Mouse (Mus musculus) CH12.LX (cell line): Measurements from ENCODE around the gene Adam12. TPM values are rescaled to one million over a fixed set of nuclear protein-coding genes. Genes with fewer than 3 reads are reported as not detected.

Experiments
- DNase-seq: peaks from one replicate; pipeline ENCODE4 v3.0.0-alpha.2; 2013; ENCODE audit errors: extremely low read depth
- H3K27ac ChIP-seq: 2 replicates; pipeline ENCODE4 v1.5.1; 2012; ENCODE audit warnings: low read depth, mild to moderate bottlenecking, control low read depth, moderate library complexity; ENCODE audit not compliant: insufficient read depth
- H3K27me3 ChIP-seq: replicated peaks from 2 replicates; pipeline ENCODE3; 2012; ENCODE audit warnings: inconsistent platforms
- H3K36me3 ChIP-seq, 2 experiments: replicated peaks in 1 of 2; 2 replicates each; pipeline versions ENCODE3 to v1.6.1; 2012; ENCODE audit warnings: inconsistent platforms in 1 of 2, low read length in 1 of 2, mild to moderate bottlenecking in 1 of 2, mixed read lengths in 1 of 2, moderate library complexity in 1 of 2; ENCODE audit not compliant: control insufficient read depth in 1 of 2, insufficient read depth in 1 of 2
- H3K4me1 ChIP-seq, 2 experiments: 2 replicates each; pipeline ENCODE4 v1.6.1; 2012; ENCODE audit warnings: inconsistent platforms in 1 of 2, moderate library complexity in 1 of 2; ENCODE audit not compliant: insufficient read depth in 2 of 2, control insufficient read depth in 1 of 2
- H3K4me2 ChIP-seq: 2 replicates; pipeline ENCODE4 v1.6.1; 2012; ENCODE audit warnings: low read depth, mild to moderate bottlenecking, control low read depth; ENCODE audit not compliant: poor library complexity, insufficient read depth, severe bottlenecking
- H3K4me3 ChIP-seq, 3 experiments: fragments of 150-350 bp in 1 of 3; sonication (generic) in 1 of 3; replicated peaks in 1 of 3; 2 replicates each; pipeline versions ENCODE3 to v1.5.1; 2011 to 2012; ENCODE audit warnings: low read depth in 2 of 3, low read length in 2 of 3, mild to moderate bottlenecking in 2 of 3, moderate library complexity in 2 of 3, control low read depth in 1 of 3, improper control_type of control experiment in 1 of 3, inconsistent platforms in 1 of 3, mixed read lengths in 1 of 3; ENCODE audit not compliant: poor library complexity in 1 of 3
- H3K79me2 ChIP-seq: replicated peaks from 2 replicates; pipeline ENCODE4 v1.6.1; 2012; ENCODE audit warnings: mild to moderate bottlenecking, moderate library complexity; ENCODE audit not compliant: control insufficient read depth, poor library complexity, insufficient read depth, severe bottlenecking; ENCODE audit errors: extremely low read depth
- H3K9ac ChIP-seq: 2 replicates; pipeline ENCODE4 v1.6.1; 2012; ENCODE audit warnings: low read depth, mild to moderate bottlenecking, control low read depth, moderate library complexity; ENCODE audit not compliant: insufficient read depth
- H3K9me3 ChIP-seq: replicated peaks from 2 replicates; pipeline ENCODE3; 2012; ENCODE audit warnings: low read length, inconsistent platforms, mixed read lengths
- BHLHE40 ChIP-seq: IDR thresholded peaks from 2 replicates; pipeline ENCODE4 v1.6.1; 2011; ENCODE audit warnings: mild to moderate bottlenecking, low read depth, low read length, improper control_type of control experiment
- CHD2 ChIP-seq: IDR thresholded peaks from 2 replicates; pipeline ENCODE4 v1.6.1; 2011; ENCODE audit warnings: low read length, improper control_type of control experiment
- CTCF ChIP-seq, 2 experiments: IDR thresholded peaks in 1 of 2; conservative IDR thresholded peaks in 1 of 2; 2 replicates each; pipeline ENCODE4 v1.5.1; 2011 to 2012; ENCODE audit warnings: low read depth in 2 of 2, low read length in 2 of 2, improper control_type of control experiment in 1 of 2, inconsistent platforms in 1 of 2, mild to moderate bottlenecking in 1 of 2, moderate library complexity in 1 of 2
- ELF1 ChIP-seq: IDR thresholded peaks from 2 replicates; pipeline ENCODE4 v1.6.1; 2014; ENCODE audit warnings: low read depth, mild to moderate bottlenecking, inconsistent platforms, low read length, improper control_type of control experiment
- HCFC1 ChIP-seq: IDR thresholded peaks from 2 replicates; pipeline ENCODE4 v1.6.1; 2012; ENCODE audit warnings: low read depth, mild to moderate bottlenecking, inconsistent platforms, low read length, improper control_type of control experiment
- JUN ChIP-seq: IDR thresholded peaks from 2 replicates; pipeline ENCODE4 v1.6.1; 2011; ENCODE audit warnings: low read depth, mild to moderate bottlenecking, low read length, improper control_type of control experiment, moderate library complexity; ENCODE audit not compliant: insufficient read depth
- MAFK ChIP-seq: IDR thresholded peaks from 2 replicates; pipeline ENCODE4 v1.6.1; 2011; ENCODE audit warnings: low read length, improper control_type of control experiment; ENCODE audit not compliant: insufficient replicate concordance
- MEF2A ChIP-seq: IDR thresholded peaks from 2 replicates; pipeline ENCODE4 v1.6.1; 2014; ENCODE audit warnings: low read depth, mild to moderate bottlenecking, inconsistent platforms, low read length, improper control_type of control experiment, borderline replicate concordance
- MXI1 ChIP-seq: IDR thresholded peaks from 2 replicates; pipeline ENCODE4 v1.6.1; 2011; ENCODE audit warnings: mild to moderate bottlenecking, low read depth, low read length, improper control_type of control experiment
- POLR2A ChIP-seq: IDR thresholded peaks from 2 replicates; pipeline ENCODE4 v1.6.1; 2011; ENCODE audit warnings: low read depth, mild to moderate bottlenecking, improper control_type of control experiment, low read length
- POLR2AphosphoS2 ChIP-seq: IDR thresholded peaks from 2 replicates; pipeline ENCODE4 v1.6.1; 2011; ENCODE audit warnings: low read depth, low read length, improper control_type of control experiment
- SIN3A ChIP-seq: IDR thresholded peaks from 2 replicates; pipeline ENCODE4 v1.6.1; 2012; ENCODE audit warnings: low read length, improper control_type of control experiment, inconsistent platforms
- SMC3 ChIP-seq: IDR thresholded peaks from 2 replicates; pipeline ENCODE4 v1.6.1; 2011; ENCODE audit warnings: low read depth, low read length, improper control_type of control experiment
- TBP ChIP-seq: conservative IDR thresholded peaks from 2 replicates; pipeline ENCODE4 v1.6.1; 2011; ENCODE audit warnings: low read depth, low read length, improper control_type of control experiment
- TCF12 ChIP-seq: IDR thresholded peaks from 2 replicates; pipeline ENCODE4 v1.6.1; 2014; ENCODE audit warnings: low read depth, mild to moderate bottlenecking, inconsistent platforms, low read length, improper control_type of control experiment
- UBTF ChIP-seq: IDR thresholded peaks from 2 replicates; pipeline ENCODE4 v1.6.1; 2012; ENCODE audit warnings: low read depth, mild to moderate bottlenecking, inconsistent platforms, low read length, improper control_type of control experiment, moderate library complexity
- USF2 ChIP-seq: conservative IDR thresholded peaks from 2 replicates; pipeline ENCODE4 v1.6.1; 2011; ENCODE audit warnings: low read depth, low read length, improper control_type of control experiment
- ZC3H11A ChIP-seq: IDR thresholded peaks from 2 replicates; pipeline ENCODE4 v1.6.1; 2012; ENCODE audit warnings: low read depth, mild to moderate bottlenecking, inconsistent platforms, low read length, improper control_type of control experiment
- ZKSCAN1 ChIP-seq: IDR thresholded peaks from 2 replicates; pipeline ENCODE4 v1.6.1; 2012; ENCODE audit warnings: low read depth, inconsistent platforms, low read length, improper control_type of control experiment, borderline replicate concordance
- ZNF384 ChIP-seq: IDR thresholded peaks from 2 replicates; pipeline ENCODE4 v1.6.1; 2012; ENCODE audit warnings: low read depth, low read length, improper control_type of control experiment, inconsistent platforms
- dilution Hi-C: fragments of 300-500 bp; cut with MboI; formaldehyde crosslinking; loops from 2 replicates; pipeline ENCODE4 v1.14.3; 2020; ENCODE audit warnings: low sequenced_read_pairs; ENCODE audit not compliant: extremely low pct_unique_long_range_greater_than_20kb, extremely low pct_ligation_motif_present
- in situ Hi-C: fragments of 300-500 bp; cut with MboI; formaldehyde crosslinking; loops from 3 replicates; pipeline ENCODE4 v1.14.3; 2019; ENCODE audit warnings: low sequenced_read_pairs, low pct_ligation_motif_present, low pct_unique_long_range_greater_than_20kb, mixed read lengths
- polyA plus RNA-seq: library from polyadenylated mRNA; unstranded; fragments of >175 nt; gene quantifications from 2 replicates; pipeline ENCODE4 v1.2.1, GENCODE M21; 2012; ENCODE audit warnings: low read depth; ENCODE audit not compliant: insufficient read length
- total RNA-seq, 2 experiments: library from RNA; depleted of rRNA; stranded (reverse); fragments of 300-350 nt in 1 of 2; fragments of >200 nt in 1 of 2; gene quantifications; 2 replicates each; pipeline ENCODE4 v1.2.3; 2012 to 2014

Adam12 gene
- total and polyA plus RNA-seq, 3 experiments: not detected

GRCm38 (mm10) chr7:134246624-134247023 is 14.7 kb upstream of the Adam12 start:
- TF ChIP-seq JUN (no peak), HCFC1 (no peak)
- in situ Hi-C loops: no loop called here
- no peak overlapping the region for H3K4me2 ChIP-seq
- H3K4me3 ChIP-seq: no peak overlapping the region
- H3K79me2 ChIP-seq: no peaks in the 10 kb centered on the region
- no peaks in the 10 kb centered on the region for H3K36me3 ChIP-seq
- no peak for DNase-seq
- dilution Hi-C loops: no loop called here
- peaks cover 53% of the 10 kb centered on the region for H3K9me3 ChIP-seq
- H3K9ac ChIP-seq: no peak overlapping the region
- no peak overlapping the region for H3K27ac ChIP-seq
- H3K4me1 ChIP-seq: no peaks in the 10 kb centered on the region
- H3K27me3 ChIP-seq: no peaks in the 10 kb centered on the region

- dilution Hi-C loops (no loop called here), in situ Hi-C loops (no loop called here)
- TF ChIP-seq ELF1 (no peak), MXI1 (no peak), UBTF (no peak), MEF2A (no peak), ZKSCAN1 (no peak), TBP (no peak), ZC3H11A (no peak), SMC3 (no peak), BHLHE40 (no peak), MAFK (no peak), SIN3A (no peak), CTCF (conservative IDR thresholded peaks at IDR 0.05 in 1 of 2, IDR thresholded peaks at IDR 0.05 in 1 of 2; ENCODE audit: low read depth in 2 of 2, low read length in 2 of 2) (no peak), USF2 (no peak), POLR2A (no peak), CHD2 (no peak), ZNF384 (no peak), POLR2AphosphoS2 (no peak), TCF12 (no peak)
- H3K4me3 ChIP-seq: no peak overlapping the region
- H3K9ac ChIP-seq: no peak overlapping the region
- no peaks in the 10 kb centered on the region for H3K36me3 ChIP-seq
- H3K27me3 ChIP-seq: no peaks in the 10 kb centered on the region
- peaks cover 71% of the 10 kb centered on the region for H3K9me3 ChIP-seq
- H3K4me2 ChIP-seq: no peak overlapping the region
- DNase-seq: no peak
- H3K4me1 ChIP-seq: no peaks in the 10 kb centered on the region
- H3K79me2 ChIP-seq: no peaks in the 10 kb centered on the region
- no peak overlapping the region for H3K27ac ChIP-seq
Measured at GRCm38 (mm10) chr7:134242773-134243172, 10.8 kb upstream of the Adam12 start.
